Mouse (Mus musculus): ENCODE data around the gene Pced1b. TPM values are rescaled to one million over a fixed set of nuclear protein-coding genes. Genes with fewer than 3 reads are reported as not detected.
"Not testable (repeated sequence)": the region's sequence is repeated elsewhere in the genome, so short reads cannot be mapped to it uniquely, and the experiment has no call there.

The Pced1b gene
- polyA plus RNA-seq, 1 experiment from 2014 or later: 6.7 TPM

DNA sequence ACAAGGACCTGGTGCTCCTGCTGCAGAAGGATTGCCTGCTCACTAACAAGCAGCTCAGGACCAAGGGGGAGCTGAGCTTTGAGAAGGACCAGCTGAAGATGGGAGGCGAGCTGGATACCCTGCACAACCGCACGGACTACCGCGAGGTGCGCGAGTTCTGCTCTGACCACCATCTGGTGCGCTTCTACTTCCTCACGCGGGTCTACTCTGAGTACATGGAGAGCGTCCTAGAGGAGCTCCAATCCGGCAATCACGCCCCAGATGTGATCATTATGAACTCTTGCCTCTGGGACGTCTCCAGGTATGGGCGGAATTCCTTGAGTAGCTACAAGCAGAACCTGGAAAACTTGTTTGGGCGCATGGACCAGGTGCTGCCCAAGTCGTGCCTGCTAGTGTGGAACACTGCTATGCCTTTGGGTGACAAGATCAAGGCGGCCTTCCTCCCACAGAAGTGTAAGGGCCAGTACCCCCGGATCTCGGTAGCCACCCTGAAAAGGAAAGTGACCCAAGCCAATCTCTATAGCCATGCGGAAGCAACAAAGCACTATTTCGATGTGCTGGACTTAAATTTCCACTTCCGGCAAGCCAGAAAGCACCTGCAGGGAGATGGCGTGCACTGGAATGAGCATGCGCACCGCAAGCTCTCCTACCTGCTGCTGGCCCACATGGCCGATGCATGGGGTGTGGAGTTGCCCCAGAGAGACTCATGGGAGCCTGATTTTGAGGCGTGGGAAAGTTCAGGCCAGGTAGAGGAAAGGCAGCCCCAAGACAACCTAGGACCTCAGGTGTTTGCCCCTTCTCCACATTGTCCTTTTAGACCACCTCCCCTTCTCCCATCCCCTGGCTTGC lies 137.5 kb downstream of the Pced1b start:
- Histone ChIP-seq H3K4me3 (ENCODE audit: low read depth, low read length) (no peak overlapping the region), H3K27me3 (ENCODE audit: control insufficient read depth, insufficient read depth, low read length) (no peaks in the 10 kb centered on the region), H3K9me3 (ENCODE audit: control insufficient read depth, low read length) (no peaks in the 10 kb centered on the region), H3K4me2 (ENCODE audit: low read depth, low read length) (no peak overlapping the region), H3K27ac (ENCODE audit: low read depth, low read length) (no peak overlapping the region), H3K36me3 (ENCODE audit: control insufficient read depth, insufficient read depth, low read length) (no peaks in the 10 kb centered on the region), H3K9ac (replicated peaks; ENCODE audit: low read depth, low read length) (no peak overlapping the region), H3K4me1 (ENCODE audit: control insufficient read depth, insufficient read depth, low read length) (no peaks in the 10 kb centered on the region)
- 94% methylated on average over 27 of the region's 28 CpGs for WGBS
- ATAC-seq (ENCODE audit: low read depth): no peak

DNA sequence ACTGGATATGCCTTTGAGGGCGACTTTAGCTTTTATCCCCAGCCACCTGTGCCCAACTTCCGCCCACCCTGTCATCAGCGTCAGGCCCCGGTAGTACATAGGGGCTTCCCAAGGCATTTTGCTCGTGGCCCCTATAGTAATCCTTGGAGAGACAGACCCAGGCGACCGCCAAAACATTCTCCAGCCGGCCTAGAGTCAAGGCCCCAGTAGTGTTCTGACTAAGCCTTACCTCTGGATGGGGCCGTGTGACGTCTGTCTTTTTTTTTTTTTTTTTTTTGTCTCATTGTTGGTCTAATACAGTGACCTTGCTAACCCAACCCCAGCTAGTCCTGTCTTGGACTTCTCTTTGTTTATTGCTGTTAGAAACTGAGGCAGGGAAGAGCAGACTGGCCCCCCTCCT lies 138.3 kb downstream of the Pced1b start:
- WGBS: 92% methylated on average over 10 of the region's 10 CpGs
- not testable (repeated sequence) for H3K4me3 ChIP-seq (ENCODE audit: low read depth, low read length)

DNA sequence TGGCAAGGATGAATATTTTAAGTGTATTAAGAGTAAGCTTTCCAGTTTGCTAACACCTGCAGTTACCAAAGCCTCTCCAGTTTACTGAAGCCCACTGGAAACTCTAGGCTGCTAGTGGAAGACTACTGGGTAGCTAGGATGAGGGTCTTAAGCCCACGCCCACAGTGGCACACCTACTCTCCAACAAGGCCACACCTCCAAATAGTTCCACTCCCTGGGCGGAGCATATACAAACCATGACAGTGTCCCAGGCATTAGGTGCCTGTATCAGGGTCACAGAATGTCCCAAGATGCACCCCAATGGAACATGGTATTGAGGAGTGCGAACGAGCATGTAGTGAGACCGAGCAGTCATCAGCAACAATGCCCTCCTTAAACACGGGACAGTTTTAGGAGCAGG lies 140.9 kb downstream of the Pced1b start:
- Histone ChIP-seq H3K4me2 (ENCODE audit: low read depth, low read length) (no peak overlapping the region), H3K36me3 (ENCODE audit: control insufficient read depth, insufficient read depth, low read length) (no peaks in the 10 kb centered on the region), H3K9me3 (ENCODE audit: control insufficient read depth, low read length) (no peaks in the 10 kb centered on the region), H3K27ac (ENCODE audit: low read depth, low read length) (no peak overlapping the region), H3K27me3 (ENCODE audit: control insufficient read depth, insufficient read depth, low read length) (no peaks in the 10 kb centered on the region), H3K9ac (replicated peaks; ENCODE audit: low read depth, low read length) (no peak overlapping the region), H3K4me3 (ENCODE audit: low read depth, low read length) (no peak overlapping the region), H3K4me1 (ENCODE audit: control insufficient read depth, insufficient read depth, low read length) (no peaks in the 10 kb centered on the region)
- 96% methylated on average over 6 of the region's 6 CpGs for WGBS
- no peak for ATAC-seq (ENCODE audit: low read depth)

More for the DNA sequence above, 138.3 kb downstream of the Pced1b start:
- H3K4me1 ChIP-seq (ENCODE audit: control insufficient read depth, insufficient read depth, low read length); H3K36me3 ChIP-seq (ENCODE audit: control insufficient read depth, insufficient read depth, low read length); H3K9me3 ChIP-seq (ENCODE audit: control insufficient read depth, low read length); H3K4me2 ChIP-seq (ENCODE audit: low read depth, low read length); H3K9ac ChIP-seq (replicated peaks; ENCODE audit: low read depth, low read length); H3K27ac ChIP-seq (ENCODE audit: low read depth, low read length); H3K27me3 ChIP-seq (ENCODE audit: control insufficient read depth, insufficient read depth, low read length); ATAC-seq (ENCODE audit: low read depth): not testable (repeated sequence)

DNA sequence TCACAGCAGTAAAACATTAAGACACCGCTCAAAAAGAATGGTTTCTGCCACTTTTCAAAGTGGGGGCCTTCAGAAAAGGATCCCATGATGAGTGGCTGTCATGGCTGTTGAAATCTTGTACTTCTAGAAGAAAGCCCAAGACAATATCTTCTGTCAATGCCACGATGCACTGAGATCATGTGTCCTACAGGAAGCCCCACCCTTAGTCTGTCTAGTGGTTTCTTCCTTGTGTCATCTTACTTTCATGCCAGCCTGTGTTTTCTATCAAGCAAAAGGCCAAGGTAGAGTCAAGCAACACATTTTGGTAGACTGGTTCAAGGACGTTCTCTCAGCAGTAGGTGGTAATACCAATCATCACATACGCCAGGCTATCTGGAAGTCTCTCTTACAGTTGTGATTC lies 142.7 kb downstream of the Pced1b start:
- WGBS: 96% methylated on average over 4 of the region's 4 CpGs
- no peaks in the 10 kb centered on the region for H3K9me3 ChIP-seq (ENCODE audit: control insufficient read depth, low read length)
- H3K4me3 ChIP-seq (ENCODE audit: low read depth, low read length): no peak overlapping the region
- ATAC-seq (ENCODE audit: low read depth): no peak
- no peaks in the 10 kb centered on the region for H3K27me3 ChIP-seq (ENCODE audit: control insufficient read depth, insufficient read depth, low read length)
- no peak overlapping the region for H3K4me2 ChIP-seq (ENCODE audit: low read depth, low read length)
- no peaks in the 10 kb centered on the region for H3K36me3 ChIP-seq (ENCODE audit: control insufficient read depth, insufficient read depth, low read length)
- no peaks in the 10 kb centered on the region for H3K4me1 ChIP-seq (ENCODE audit: control insufficient read depth, insufficient read depth, low read length)
- no peak overlapping the region for H3K9ac ChIP-seq (replicated peaks; ENCODE audit: low read depth, low read length)
- no peak overlapping the region for H3K27ac ChIP-seq (ENCODE audit: low read depth, low read length)

DNA sequence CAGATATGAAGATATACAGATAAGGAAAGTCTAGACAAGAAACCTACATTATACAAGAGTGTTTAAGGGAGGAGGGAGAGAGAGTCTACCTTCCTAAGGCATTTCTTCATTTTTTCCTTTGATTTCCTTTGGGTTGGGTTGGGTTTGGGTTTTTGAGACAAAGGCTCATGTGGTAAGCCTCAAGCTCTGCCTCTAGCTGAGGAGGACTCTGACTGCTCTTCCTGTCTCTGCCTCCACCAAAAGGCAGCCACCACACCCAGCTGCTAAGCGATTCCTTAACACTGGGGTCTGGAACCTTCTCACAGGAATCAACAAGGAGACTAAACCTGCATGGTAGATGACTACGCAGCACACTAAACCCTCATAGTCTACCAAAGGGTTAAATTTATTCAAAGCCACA lies 143.9 kb downstream of the Pced1b start:
- ATAC-seq (ENCODE audit: low read depth): no peak
- no peak overlapping the region for H3K9ac ChIP-seq (replicated peaks; ENCODE audit: low read depth, low read length)
- H3K4me1 ChIP-seq (ENCODE audit: control insufficient read depth, insufficient read depth, low read length): no peaks in the 10 kb centered on the region
- no peak overlapping the region for H3K4me3 ChIP-seq (ENCODE audit: low read depth, low read length)
- no peaks in the 10 kb centered on the region for H3K27me3 ChIP-seq (ENCODE audit: control insufficient read depth, insufficient read depth, low read length)
- H3K27ac ChIP-seq (ENCODE audit: low read depth, low read length): no peak overlapping the region
- 97% methylated on average over 2 of the region's 2 CpGs for WGBS
- H3K36me3 ChIP-seq (ENCODE audit: control insufficient read depth, insufficient read depth, low read length): no peaks in the 10 kb centered on the region
- H3K4me2 ChIP-seq (ENCODE audit: low read depth, low read length): no peak overlapping the region
- no peaks in the 10 kb centered on the region for H3K9me3 ChIP-seq (ENCODE audit: control insufficient read depth, low read length)

DNA sequence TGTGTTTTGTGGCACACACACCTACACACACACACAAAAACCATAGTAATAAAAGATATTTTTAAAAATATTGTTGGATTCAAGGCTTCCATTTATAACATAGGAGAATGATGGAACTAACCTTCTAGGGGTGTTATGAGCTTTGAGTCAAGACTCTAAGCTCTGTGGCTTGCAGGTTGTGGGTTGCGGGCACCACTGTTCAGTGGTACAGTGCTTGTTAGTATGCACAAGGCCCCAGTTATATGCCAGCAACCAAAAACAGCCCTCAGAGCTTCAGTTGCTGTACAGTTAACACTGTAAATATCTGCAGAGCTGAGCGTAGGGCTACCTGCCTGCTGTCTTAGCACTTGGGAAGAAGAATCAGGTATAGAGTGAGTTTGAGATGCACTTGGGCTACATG lies 144.5 kb downstream of the Pced1b start:
- no peak for ATAC-seq (ENCODE audit: low read depth)
- WGBS: 98% methylated on average over 2 of the region's 2 CpGs
- no peaks in the 10 kb centered on the region for H3K4me1 ChIP-seq (ENCODE audit: control insufficient read depth, insufficient read depth, low read length)

DNA sequence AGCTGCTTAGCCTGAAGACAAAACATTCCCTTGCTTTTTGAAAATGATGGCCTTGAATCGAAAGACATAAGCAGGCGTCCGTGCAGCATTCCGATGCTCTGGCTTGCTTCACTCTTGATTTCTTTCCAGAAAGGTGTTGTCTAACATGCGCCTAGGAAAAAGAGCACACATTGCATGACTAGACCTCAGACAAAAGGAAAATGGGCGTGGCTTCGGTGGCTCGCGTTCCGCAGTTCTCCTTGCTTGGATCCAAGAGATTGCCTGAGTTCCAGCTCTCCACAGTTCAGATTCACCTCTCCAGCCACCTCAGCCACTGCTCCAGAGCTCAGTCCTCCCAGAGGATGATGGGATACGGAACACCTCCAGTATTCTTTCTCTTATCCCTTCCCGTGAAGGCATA lies 147.7 kb downstream of the Pced1b start:
- WGBS: 77% methylated on average over 12 of the region's 12 CpGs

More for the DNA sequence above, 144.5 kb downstream of the Pced1b start:
- Histone ChIP-seq H3K9me3 (ENCODE audit: control insufficient read depth, low read length) (no peaks in the 10 kb centered on the region), H3K4me2 (ENCODE audit: low read depth, low read length) (no peak overlapping the region), H3K36me3 (ENCODE audit: control insufficient read depth, insufficient read depth, low read length) (no peaks in the 10 kb centered on the region), H3K27ac (ENCODE audit: low read depth, low read length) (no peak overlapping the region), H3K27me3 (ENCODE audit: control insufficient read depth, insufficient read depth, low read length) (no peaks in the 10 kb centered on the region), H3K4me3 (ENCODE audit: low read depth, low read length) (no peak overlapping the region), H3K9ac (replicated peaks; ENCODE audit: low read depth, low read length) (no peak overlapping the region)

DNA sequence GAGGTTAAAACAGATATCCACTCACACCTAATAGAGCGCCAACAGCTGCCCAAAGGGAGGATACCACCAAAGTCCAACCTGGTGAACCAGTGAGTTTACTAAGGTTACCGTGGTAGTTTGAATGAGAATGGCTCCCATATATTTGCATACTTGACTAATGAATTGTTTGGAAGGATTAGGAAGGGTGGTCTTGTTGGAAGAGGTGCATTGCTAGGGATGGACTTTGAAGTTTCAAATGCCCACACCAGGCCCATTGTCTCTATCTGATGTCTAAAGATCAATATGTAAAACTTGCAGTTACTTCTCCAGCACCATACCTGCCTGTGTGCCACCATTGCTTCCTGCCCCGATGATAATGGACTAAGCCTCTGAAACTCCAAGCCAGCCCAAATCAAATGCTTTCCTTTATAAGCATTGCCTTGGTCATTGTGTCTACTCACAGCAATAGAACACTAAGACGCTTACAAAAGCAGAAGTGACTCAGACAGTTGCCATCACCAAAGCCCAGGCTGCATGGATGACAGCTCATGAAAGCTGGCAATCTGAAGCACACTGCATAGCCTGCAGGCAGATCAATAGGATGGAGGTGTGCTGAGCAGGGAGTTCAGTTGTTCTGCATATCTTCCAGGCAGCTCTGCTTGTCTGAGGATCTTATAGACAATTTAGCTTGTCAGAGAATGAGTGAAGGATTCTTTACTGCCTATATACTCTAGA lies 149.8 kb downstream of the Pced1b start:
- Histone ChIP-seq H3K9ac (replicated peaks; ENCODE audit: low read depth, low read length) (no peak overlapping the region), H3K27ac (ENCODE audit: low read depth, low read length) (no peak overlapping the region), H3K27me3 (ENCODE audit: control insufficient read depth, insufficient read depth, low read length) (no peaks in the 10 kb centered on the region), H3K4me1 (ENCODE audit: control insufficient read depth, insufficient read depth, low read length) (no peaks in the 10 kb centered on the region), H3K36me3 (ENCODE audit: control insufficient read depth, insufficient read depth, low read length) (no peaks in the 10 kb centered on the region), H3K4me3 (ENCODE audit: low read depth, low read length) (no peak overlapping the region), H3K4me2 (ENCODE audit: low read depth, low read length) (no peak overlapping the region), H3K9me3 (ENCODE audit: control insufficient read depth, low read length) (no peaks in the 10 kb centered on the region)
- ATAC-seq (ENCODE audit: low read depth): no peak
- 91% methylated on average over 4 of the region's 4 CpGs for WGBS

More for the DNA sequence above, 147.7 kb downstream of the Pced1b start:
- no peak overlapping the region for H3K4me2 ChIP-seq (ENCODE audit: low read depth, low read length)
- H3K27ac ChIP-seq (ENCODE audit: low read depth, low read length): 0 out of 2 replicates have a peak overlapping the region, but pooled peaks have one; percentile 16
- no peak overlapping the region for H3K4me3 ChIP-seq (ENCODE audit: low read depth, low read length)
- no peak for ATAC-seq (ENCODE audit: low read depth)
- no peaks in the 10 kb centered on the region for H3K27me3 ChIP-seq (ENCODE audit: control insufficient read depth, insufficient read depth, low read length)
- no peaks in the 10 kb centered on the region for H3K36me3 ChIP-seq (ENCODE audit: control insufficient read depth, insufficient read depth, low read length)
- no peaks in the 10 kb centered on the region for H3K4me1 ChIP-seq (ENCODE audit: control insufficient read depth, insufficient read depth, low read length)
- H3K9ac ChIP-seq (replicated peaks; ENCODE audit: low read depth, low read length): no peak overlapping the region
- H3K9me3 ChIP-seq (ENCODE audit: control insufficient read depth, low read length): no peaks in the 10 kb centered on the region

DNA sequence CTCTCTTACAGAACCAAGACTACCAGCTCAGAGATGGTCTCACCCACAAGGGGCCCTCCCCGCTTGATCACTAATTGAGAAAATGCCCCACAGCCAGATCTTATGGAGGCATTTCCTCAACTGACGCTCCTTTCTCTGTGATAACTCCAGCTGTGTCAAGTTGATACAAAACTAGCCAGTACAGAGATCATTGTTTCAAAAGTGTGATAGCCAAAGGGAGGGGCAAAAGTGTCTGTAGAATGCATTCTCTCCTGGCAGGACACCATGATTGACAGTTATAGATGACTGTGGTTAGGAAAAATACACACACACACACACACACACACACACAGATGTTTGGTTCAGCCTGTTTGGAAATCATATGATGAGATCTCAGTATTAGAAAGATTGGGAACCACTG lies 150.9 kb downstream of the Pced1b start:
- Histone ChIP-seq H3K27ac (ENCODE audit: low read depth, low read length) (no peak overlapping the region), H3K36me3 (ENCODE audit: control insufficient read depth, insufficient read depth, low read length) (no peaks in the 10 kb centered on the region), H3K4me3 (ENCODE audit: low read depth, low read length) (no peak overlapping the region), H3K4me1 (ENCODE audit: control insufficient read depth, insufficient read depth, low read length) (no peaks in the 10 kb centered on the region), H3K9me3 (ENCODE audit: control insufficient read depth, low read length) (no peaks in the 10 kb centered on the region), H3K4me2 (ENCODE audit: low read depth, low read length) (no peak overlapping the region), H3K9ac (replicated peaks; ENCODE audit: low read depth, low read length) (no peak overlapping the region), H3K27me3 (ENCODE audit: control insufficient read depth, insufficient read depth, low read length) (no peaks in the 10 kb centered on the region)
- ATAC-seq (ENCODE audit: low read depth): no peak
- 81% methylated on average over 2 of the region's 2 CpGs for WGBS
